Mouse (Mus musculus) lung, adult 18-20 months (tissue): ENCODE results near the gene Ndufab1.

ENCODE experiments used
- DNase-seq, 2 experiments: peaks; one replicate each; pipeline ENCODE4 v3.0.0; 2022; ENCODE audit warnings: mixed read lengths in 2 of 2

Gene Ndufab1

GRCm38 (mm10) chr7:122067517-122068381 is 33.9 kb downstream of the Ndufab1 start:
- peak in 1 of 2 experiments; percentile 13 for DNase-seq

GRCm38 (mm10) chr7:122066945-122067516 is 34.7 kb downstream of the Ndufab1 start, which contains the start of the genes Ubfd1 and Ears2:
Ubfd1 (plus strand) TSS chr7:122067175.
Ears2 (minus strand) TSS chr7:122067263.
- peak; percentile 96 for DNase-seq

GRCm38 (mm10) chr7:122066102-122066944 is 35.4 kb downstream of the Ndufab1 start:
- DNase-seq, result peak in 1 of 2 experiments; percentile 8

GRCm38 (mm10) chr7:122065656-122066055 is 36.0 kb downstream of the Ndufab1 start:
- no peak for DNase-seq

GRCm38 (mm10) chr7:122056633-122057032 is 45.1 kb downstream of the Ndufab1 start:
- no peak for DNase-seq

GRCm38 (mm10) chr7:122050834-122051233 is 50.9 kb downstream of the Ndufab1 start:
- DNase-seq, result no peak

GRCm38 (mm10) chr7:122048191-122048590 is 53.5 kb downstream of the Ndufab1 start:
- no peak for DNase-seq

- no peak for DNase-seq
Observed at GRCm38 (mm10) chr7:122046813-122047212, 54.9 kb downstream of the Ndufab1 start.

GRCm38 (mm10) chr7:122045711-122046110 is 56.0 kb downstream of the Ndufab1 start:
- DNase-seq, result no peak

GRCm38 (mm10) chr7:122045181-122045634 is 56.5 kb downstream of the Ndufab1 start:
- DNase-seq, result peak; percentile 17 to 39

GRCm38 (mm10) chr7:122044106-122044505 is 57.6 kb downstream of the Ndufab1 start:
- DNase-seq, result peak; percentile 59 to 64
